In genomic region chr12:102289568-102289967, GRCm38 (mm10) we compare ENCODE assay signal across 26 mouse cellular contexts.
"Had no signal": no experiment of that assay in that cellular context is flagged by ENCODE, and none has a peak within 500 bp of the region (broad histone marks: within the 10 kb centered on the region; RNA-seq: fewer than 3 reads in every experiment).

No protein-coding gene starts in this region.

- H3K27ac ChIP-seq: embryonic facial prominence, embryonic 10.5 days; embryonic facial prominence, embryonic 12.5 days; embryonic facial prominence, embryonic 13.5 days; embryonic facial prominence, embryonic 15.5 days; forebrain, embryonic 10.5 days; forebrain, embryonic 12.5 days; forebrain, embryonic 13.5 days; forebrain, embryonic 15.5 days; gastrocnemius, adult 2 months had no signal

- H3K9ac ChIP-seq: embryonic facial prominence, embryonic 12.5 days; embryonic facial prominence, embryonic 13.5 days; embryonic facial prominence, embryonic 15.5 days; forebrain, embryonic 12.5 days; forebrain, embryonic 13.5 days; forebrain, embryonic 15.5 days; forebrain, postnatal 0 days had no signal

- H3K9me3 ChIP-seq: embryonic facial prominence, embryonic 10.5 days; embryonic facial prominence, embryonic 12.5 days; embryonic facial prominence, embryonic 13.5 days; embryonic facial prominence, embryonic 15.5 days; forebrain, embryonic 10.5 days; forebrain, embryonic 12.5 days; forebrain, embryonic 13.5 days; forebrain, embryonic 15.5 days had no signal

- H3K36me3 ChIP-seq: embryonic facial prominence, embryonic 10.5 days; embryonic facial prominence, embryonic 12.5 days; embryonic facial prominence, embryonic 13.5 days; embryonic facial prominence, embryonic 15.5 days; forebrain, embryonic 10.5 days; forebrain, embryonic 12.5 days; forebrain, embryonic 15.5 days had no signal

- H3K4me2 ChIP-seq: embryonic facial prominence, embryonic 12.5 days; embryonic facial prominence, embryonic 13.5 days; embryonic facial prominence, embryonic 15.5 days; forebrain, embryonic 12.5 days; forebrain, embryonic 13.5 days; forebrain, embryonic 15.5 days had no signal

- H3K27me3 ChIP-seq: forebrain, embryonic 13.5 days; forebrain, embryonic 15.5 days had no signal

- DNase-seq: cerebellum, adult 18-20 months; cerebellum, adult 2 months; cerebellum, adult 8-10 months; cerebellum, adult 9-10 months; cerebellum, adult 9-11 months; cerebellum, postnatal 14 days; cerebellum, postnatal 25 days; cerebellum, postnatal 36 days; embryo, embryonic 11 days; forebrain, postnatal 0 days; gastrocnemius, adult 2 months; gastrocnemius, postnatal 10 days; gastrocnemius, postnatal 14 days; gastrocnemius, postnatal 25 days; gastrocnemius, postnatal 36 days had no signal

- H3K4me1 ChIP-seq: forebrain, embryonic 15.5 days had no signal

- H3K4me3 ChIP-seq: embryonic facial prominence, embryonic 10.5 days; embryonic facial prominence, embryonic 12.5 days; embryonic facial prominence, embryonic 13.5 days; embryonic facial prominence, embryonic 15.5 days; erythroblast, embryonic 14.5 days; forebrain, embryonic 10.5 days; forebrain, embryonic 12.5 days; forebrain, embryonic 13.5 days; forebrain, embryonic 15.5 days; gastrocnemius, adult 2 months had no signal

- ATAC-seq: forebrain, embryonic 13.5 days; forebrain, embryonic 14.5 days; forebrain, embryonic 15.5 days; forebrain, embryonic 16.5 days; forebrain, postnatal 0 days had no signal
